Mouse (Mus musculus) midbrain, postnatal 0 days (tissue): ENCODE results near the gene Ppp1cc. TPM values are rescaled to one million over a fixed set of nuclear protein-coding genes. Genes with fewer than 3 reads are reported as not detected.
"Not testable (repeated sequence)": the region's sequence is repeated elsewhere in the genome, so short reads cannot be mapped to it uniquely, and the experiment has no call there.

ENCODE experiments used
- ATAC-seq: fragments of 200-750 bp; cut with Nextera tagmentation; 2 replicates; pipeline ENCODE4 v1.8.0; 2017; ENCODE audit warnings: moderate number of reproducible peaks, mild to moderate bottlenecking, moderate TSS enrichment, moderate library complexity; ENCODE audit not compliant: low FRiP score
- DNase-seq: peaks from one replicate; pipeline ENCODE4 v3.0.0-alpha.2; 2015; ENCODE audit warnings: low spot score
- H3K27ac ChIP-seq: fragments of 300-500 bp; sonication (generic); 2 replicates; pipeline ENCODE4 v1.5.1; 2014; ENCODE audit warnings: low read depth, mild to moderate bottlenecking, low read length, mixed read lengths
- H3K27me3 ChIP-seq: fragments of 300-500 bp; sonication (generic); 2 replicates; pipeline ENCODE4 v1.6.1; 2014; ENCODE audit warnings: low read length, control low read depth, mixed read lengths; ENCODE audit not compliant: insufficient read depth
- H3K36me3 ChIP-seq: fragments of 300-500 bp; sonication (generic); 2 replicates; pipeline ENCODE4 v1.6.1; 2014; ENCODE audit warnings: low read length, control low read depth, mixed read lengths; ENCODE audit not compliant: insufficient read depth
- H3K4me1 ChIP-seq: fragments of 300-500 bp; sonication (generic); 2 replicates; pipeline ENCODE4 v1.6.1; 2014; ENCODE audit warnings: mild to moderate bottlenecking, control low read depth, antibody characterized with exemption, low read length, mixed read lengths; ENCODE audit not compliant: insufficient read depth
- H3K4me2 ChIP-seq: fragments of 300-500 bp; sonication (generic); 2 replicates; pipeline ENCODE4 v1.6.1; 2014; ENCODE audit warnings: low read depth, mild to moderate bottlenecking, low read length, mixed read lengths; ENCODE audit not compliant: poor library complexity, severe bottlenecking
- H3K4me3 ChIP-seq: fragments of 300-500 bp; sonication (generic); 2 replicates; pipeline ENCODE4 v1.5.1; 2014; ENCODE audit warnings: low read depth, mild to moderate bottlenecking, low read length, moderate library complexity
- H3K9ac ChIP-seq: fragments of 300-500 bp; sonication (generic); replicated peaks from 2 replicates; pipeline ENCODE4 v1.6.1; 2014; ENCODE audit warnings: mild to moderate bottlenecking, low read length, moderate library complexity, mixed read lengths; ENCODE audit not compliant: poor library complexity, severe bottlenecking
- H3K9me3 ChIP-seq: fragments of 300-500 bp; sonication (generic); 2 replicates; pipeline ENCODE4 v1.6.1; 2016; ENCODE audit warnings: low read length, control low read depth
- CTCF ChIP-seq: IDR thresholded peaks from 2 replicates; pipeline ENCODE4 v1.5.1; 2016; ENCODE audit warnings: antibody characterized with exemption, mild to moderate bottlenecking
- WGBS: fragments of 180-500 bp; shearing (Covaris S2); extraction: QIAGEN DNeasy Blood & Tissue Kit; methylation state at CpG from one replicate; pipeline ENCODE4 v1.1.7; 2014; 5-methylcytosine and 5-hydroxymethylcytosine counted together
- polyA plus RNA-seq: library from polyadenylated mRNA; unstranded; fragments of >200 nt; fragmentation: Nextera tagmentation; extraction: Ambion mirVana; gene quantifications from 2 replicates; pipeline ENCODE4 v1.2.1, GENCODE M21; 2015
- total RNA-seq: library from RNA; depleted of rRNA; stranded (reverse); fragments of >200 nt; gene quantifications from 2 replicates; pipeline ENCODE4 v1.2.3, GENCODE M21; 2014

Gene Ppp1cc
- total and polyA plus RNA-seq, 2 experiments from 2014 or later, result 164 to 206 TPM

GRCm38 (mm10) chr5:122135290-122135882, 22.7 kb upstream of the Ppp1cc start:
- Histone ChIP-seq H3K9me3 (no peaks in the 10 kb centered on the region), H3K9ac (no peak overlapping the region), H3K27ac (no peak overlapping the region), H3K4me1 (no peaks in the 10 kb centered on the region), H3K4me3 (no peak overlapping the region), H3K27me3 (no peaks in the 10 kb centered on the region; the same call in 1 of the 2 replicates), H3K36me3 (no peaks in the 10 kb centered on the region), H3K4me2 (no peak overlapping the region)
- 71% methylated on average over 3 of the region's 3 CpGs for WGBS
- TF ChIP-seq CTCF, result no peak
- ATAC-seq (no peak), DNase-seq (no peak)

GRCm38 (mm10) chr5:122136508-122137408, 21.3 kb upstream of the Ppp1cc start:
- Histone ChIP-seq H3K27me3 (no peaks in the 10 kb centered on the region; the same call in 1 of the 2 replicates), H3K9ac (no peak overlapping the region), H3K4me2 (no peak overlapping the region), H3K27ac (no peak overlapping the region), H3K9me3 (no peaks in the 10 kb centered on the region), H3K4me1 (no peaks in the 10 kb centered on the region), H3K36me3 (no peaks in the 10 kb centered on the region), H3K4me3 (no peak overlapping the region)
- no peak for TF ChIP-seq CTCF
- WGBS, result 87% methylated on average over 14 of the region's 14 CpGs
- DNase-seq (no peak), ATAC-seq (no peak)

GRCm38 (mm10) chr5:122138856-122139255, 19.2 kb upstream of the Ppp1cc start:
- Histone ChIP-seq H3K27ac (no peak overlapping the region), H3K36me3 (no peaks in the 10 kb centered on the region), H3K9ac (no peak overlapping the region), H3K4me3 (no peak overlapping the region), H3K9me3 (no peaks in the 10 kb centered on the region), H3K27me3 (no peaks in the 10 kb centered on the region), H3K4me1 (no peaks in the 10 kb centered on the region), H3K4me2 (no peak overlapping the region)
- DNase-seq (no peak), ATAC-seq (no peak)
- WGBS, result 68% methylated on average over 15 of the region's 15 CpGs
- TF ChIP-seq CTCF, result no peak

GRCm38 (mm10) chr5:122139771-122140170, 18.3 kb upstream of the Ppp1cc start:
- H3K9ac ChIP-seq, H3K36me3 ChIP-seq, H3K4me2 ChIP-seq, DNase-seq, H3K9me3 ChIP-seq, H3K27ac ChIP-seq, H3K27me3 ChIP-seq, ATAC-seq, H3K4me3 ChIP-seq, H3K4me1 ChIP-seq: not testable (repeated sequence)
- WGBS, result 47% methylated on average over 2 of the region's 2 CpGs

- Histone ChIP-seq H3K4me1 (no peaks in the 10 kb centered on the region), H3K4me2 (no peak within 1 kb of the TSS), H3K9ac (no peak within 1 kb of the TSS), H3K36me3 (no peaks in the 10 kb centered on the region), H3K9me3 (no peaks in the 10 kb centered on the region), H3K27me3 (no peaks in the 10 kb centered on the region), H3K4me3 (no peak within 1 kb of the TSS), H3K27ac (no peak within 1 kb of the TSS)
- DNase-seq, result no peak
- no peak for TF ChIP-seq CTCF
- ATAC-seq, result no peak
- 92% methylated on average over 3 of the region's 3 CpGs for WGBS
These were observed 17.4 kb upstream of the Ppp1cc start, which contains the start of gene Ccdc63 for GRCm38 (mm10) chr5:122140723-122141122. Gene Ccdc63 (minus strand): TSS chr5:122140823.
